Mouse (Mus musculus) heart, postnatal 14 days (tissue): ENCODE data around the gene Anks1b. TPM values are rescaled to one million over a fixed set of nuclear protein-coding genes. Genes with fewer than 3 reads are reported as not detected.

Source experiments
- DNase-seq, 2 experiments: peaks; one replicate each; pipeline ENCODE4 v3.0.0; 2021 to 2022
- intact Hi-C: fragments of 180-260 bp; cut with DNase I; formaldehyde crosslinking; loops from one replicate; pipeline ENCODE4 v1.15.1; 2025
- total RNA-seq, 2 experiments: library from RNA; stranded (reverse); gene quantifications; 2 replicates each; pipeline ENCODE4 v1.2.3; 2021

Anks1b gene
- total RNA-seq, 2 experiments from 2014 or later: 0.41 to 0.49 TPM

DNA sequence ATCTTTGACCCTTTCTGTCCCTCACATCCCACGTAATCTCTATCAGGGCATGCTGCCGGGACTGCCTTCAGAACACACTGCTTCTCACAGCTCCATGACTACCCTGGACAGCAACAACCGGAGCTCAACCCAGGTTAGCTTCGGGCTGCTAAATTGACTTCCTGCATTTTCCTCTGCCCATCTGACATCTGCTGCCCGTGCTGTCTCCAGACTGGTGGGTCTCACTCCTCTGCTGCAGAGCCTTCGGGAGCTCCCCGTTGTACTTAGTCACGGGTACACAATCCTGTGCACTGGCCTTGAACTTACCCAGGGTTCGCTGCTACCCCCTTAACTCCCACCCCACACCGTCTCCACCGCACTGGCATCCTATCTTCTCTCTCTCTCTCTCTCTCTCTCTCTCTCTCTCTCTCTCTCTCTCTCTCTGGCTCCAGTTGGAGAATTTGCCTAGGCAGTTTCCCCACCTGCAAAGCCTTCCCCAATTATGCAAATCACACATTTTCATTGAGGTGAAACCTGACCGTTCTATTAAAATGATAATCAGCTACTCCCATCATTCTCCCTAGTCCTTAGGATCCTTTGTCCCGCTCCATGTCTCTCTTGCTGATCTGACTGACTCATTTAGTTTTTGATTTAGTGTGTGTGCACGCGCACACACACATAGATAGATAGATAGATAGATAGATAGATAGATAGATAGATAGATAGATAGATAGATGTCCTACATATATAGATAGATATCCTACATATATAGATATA is 898.3 kb downstream of the Anks1b start:
- intact Hi-C loops: no loop called here
- DNase-seq: no peak

DNA sequence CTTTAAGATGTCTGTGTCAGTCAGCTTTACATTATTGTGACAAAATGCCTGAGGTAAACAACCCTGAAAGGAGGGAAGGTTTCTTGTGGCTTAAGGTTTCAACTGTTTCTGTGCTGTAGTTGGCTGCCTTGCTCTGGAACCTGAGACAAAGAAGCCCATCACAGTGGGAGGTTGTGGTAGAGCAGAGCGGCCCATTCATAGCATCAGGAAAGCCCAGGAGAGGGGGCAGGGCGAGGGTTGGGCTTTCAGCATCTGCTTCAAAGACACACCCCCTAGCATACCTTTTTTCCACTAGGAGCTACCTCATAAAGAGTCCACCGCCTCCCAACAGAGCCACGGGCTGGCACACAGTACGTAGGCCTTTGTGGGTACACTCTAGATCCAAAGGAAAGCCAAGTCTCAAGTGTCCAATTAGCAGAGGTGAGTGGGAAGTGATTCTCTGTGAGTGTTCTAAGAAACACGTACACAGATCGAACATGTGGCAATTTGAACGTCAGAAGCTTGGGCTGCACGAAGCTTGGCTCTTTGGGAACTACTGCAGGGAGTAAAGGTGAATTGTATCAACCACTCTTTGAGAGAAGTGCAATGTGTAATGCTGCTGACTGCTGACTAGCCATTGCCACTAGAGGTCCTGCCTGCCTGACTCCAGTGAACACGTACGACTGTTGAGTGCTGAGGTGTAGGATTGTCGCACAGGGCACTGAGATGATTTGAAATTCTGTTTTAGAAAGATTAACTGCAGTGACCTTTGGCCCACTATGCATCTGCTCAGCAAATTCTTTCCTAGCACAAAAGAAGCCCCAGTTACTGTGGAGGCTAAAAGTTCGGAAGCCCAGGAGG is 906.5 kb downstream of the Anks1b start:
- no peak for DNase-seq
- intact Hi-C loops: no loop called here

- intact Hi-C loops: no loop called here
- DNase-seq: no peak
Observed at GRCm38 (mm10) chr10:90784981-90785650, 911.8 kb downstream of the Anks1b start.

DNA sequence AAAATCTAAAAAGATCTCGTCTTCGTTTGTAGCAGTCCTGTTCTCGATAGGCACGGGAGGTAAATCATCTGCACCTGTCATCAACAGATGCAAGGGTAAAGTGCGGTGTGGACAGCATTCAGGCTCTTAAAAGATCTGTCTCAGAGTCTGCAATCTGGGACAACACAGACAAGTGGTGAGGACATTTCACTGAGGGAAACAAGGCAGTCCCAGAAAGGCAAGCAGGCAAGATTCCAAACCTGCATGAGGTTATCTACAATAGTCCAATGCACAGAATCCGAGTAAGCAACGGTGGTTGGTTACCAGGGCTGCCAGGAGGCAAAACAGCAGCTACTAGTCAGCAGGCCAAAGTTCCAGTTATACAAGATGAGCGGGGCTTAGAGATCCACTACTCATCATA is 912.4 kb downstream of the Anks1b start:
- intact Hi-C loops: no loop called here
- no peak for DNase-seq

DNA sequence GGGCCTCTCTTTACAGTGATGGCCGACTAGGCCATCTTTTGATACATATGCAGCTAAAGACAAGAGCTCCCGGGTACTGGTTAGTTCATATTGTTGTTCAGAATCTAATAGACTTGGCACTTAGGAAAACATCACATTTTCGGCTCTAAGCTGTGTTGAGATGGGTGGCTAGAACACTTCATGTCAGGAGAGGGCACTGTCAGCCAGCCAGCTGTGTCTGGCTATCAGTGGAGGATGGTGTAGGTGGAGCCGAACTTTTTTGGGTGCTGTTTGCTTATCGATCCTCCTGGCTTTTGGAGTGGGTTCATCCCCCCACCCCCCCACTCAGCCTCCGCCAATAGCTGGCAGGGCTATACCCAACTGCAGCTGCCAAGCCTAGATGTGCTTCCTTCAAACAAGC is 929.8 kb downstream of the Anks1b start:
- intact Hi-C loops: no loop called here

GRCm38 (mm10) chr10:90804602-90805095 is 931.3 kb downstream of the Anks1b start:
- DNase-seq: no peak

More for the DNA sequence above, 929.8 kb downstream of the Anks1b start:
- no peak for DNase-seq

GRCm38 (mm10) chr10:90808616-90809310 is 935.5 kb downstream of the Anks1b start:
- intact Hi-C loops: no loop called here

More at GRCm38 (mm10) chr10:90804602-90805095, 931.3 kb downstream of the Anks1b start:
- intact Hi-C loops: no loop called here

GRCm38 (mm10) chr10:90809911-90810590 is 936.7 kb downstream of the Anks1b start:
- intact Hi-C loops: no loop called here
- no peak for DNase-seq

More at GRCm38 (mm10) chr10:90808616-90809310, 935.5 kb downstream of the Anks1b start:
- DNase-seq: no peak

DNA sequence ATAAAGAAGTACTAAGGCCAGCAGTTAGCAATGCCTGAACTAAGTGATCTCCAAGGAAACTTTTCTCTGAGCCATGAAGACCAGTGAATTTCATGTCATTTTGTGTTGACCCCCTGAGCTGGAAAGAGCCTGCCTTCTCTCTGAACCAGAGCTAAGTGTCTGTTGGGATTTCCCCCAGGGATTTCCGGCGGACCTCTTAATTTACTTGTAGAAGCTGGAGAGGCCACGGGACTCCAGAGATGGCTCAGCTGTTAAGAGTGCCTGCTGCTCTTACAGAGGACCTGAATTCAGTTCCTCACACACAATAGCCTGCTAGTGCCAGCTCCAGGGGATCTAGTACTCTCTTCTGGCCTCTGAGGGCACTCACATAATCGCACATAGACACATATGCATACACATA is 938.1 kb downstream of the Anks1b start:
- no peak for DNase-seq
- intact Hi-C loops: no loop called here

DNA sequence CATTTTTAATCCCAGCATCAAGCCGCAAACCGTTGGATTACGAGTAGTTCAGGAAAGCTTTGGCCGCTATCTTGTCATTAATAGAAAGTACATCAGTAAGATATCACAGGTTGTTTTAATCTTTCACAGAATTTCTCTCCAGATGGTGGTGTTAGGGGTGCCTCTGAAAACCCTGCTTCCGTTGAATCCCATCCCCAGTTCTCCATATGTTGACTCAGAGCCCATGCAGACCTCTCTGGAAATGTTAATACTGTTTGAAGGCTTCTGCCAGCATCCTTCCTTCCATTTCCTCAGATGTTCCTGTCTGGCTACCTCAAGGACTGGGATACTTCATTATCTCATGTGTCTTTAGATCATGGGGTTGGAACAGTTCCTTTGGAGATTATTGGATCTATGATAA is 940.0 kb downstream of the Anks1b start:
- intact Hi-C loops: no loop called here
- DNase-seq: no peak

DNA sequence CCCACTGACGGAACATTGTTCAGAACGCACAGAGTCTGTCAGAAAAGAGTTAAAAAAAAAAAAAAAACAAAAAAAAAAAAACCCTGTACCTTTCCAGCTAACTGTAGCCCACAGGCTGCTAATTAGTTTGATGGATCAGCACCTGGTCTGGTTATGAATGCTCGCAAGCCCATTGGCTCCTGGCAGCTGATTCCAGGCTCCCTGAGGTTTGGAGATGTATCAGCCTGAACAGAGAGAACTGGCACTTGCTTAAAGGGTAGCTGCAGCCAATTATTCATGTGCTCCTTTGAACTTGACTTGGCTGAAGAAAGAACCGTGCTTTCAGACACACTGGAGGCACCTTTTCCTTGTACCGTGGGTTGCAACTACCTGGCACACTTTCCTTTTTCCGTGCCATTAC is 941.1 kb downstream of the Anks1b start:
- intact Hi-C loops: no loop called here
- no peak for DNase-seq

DNA sequence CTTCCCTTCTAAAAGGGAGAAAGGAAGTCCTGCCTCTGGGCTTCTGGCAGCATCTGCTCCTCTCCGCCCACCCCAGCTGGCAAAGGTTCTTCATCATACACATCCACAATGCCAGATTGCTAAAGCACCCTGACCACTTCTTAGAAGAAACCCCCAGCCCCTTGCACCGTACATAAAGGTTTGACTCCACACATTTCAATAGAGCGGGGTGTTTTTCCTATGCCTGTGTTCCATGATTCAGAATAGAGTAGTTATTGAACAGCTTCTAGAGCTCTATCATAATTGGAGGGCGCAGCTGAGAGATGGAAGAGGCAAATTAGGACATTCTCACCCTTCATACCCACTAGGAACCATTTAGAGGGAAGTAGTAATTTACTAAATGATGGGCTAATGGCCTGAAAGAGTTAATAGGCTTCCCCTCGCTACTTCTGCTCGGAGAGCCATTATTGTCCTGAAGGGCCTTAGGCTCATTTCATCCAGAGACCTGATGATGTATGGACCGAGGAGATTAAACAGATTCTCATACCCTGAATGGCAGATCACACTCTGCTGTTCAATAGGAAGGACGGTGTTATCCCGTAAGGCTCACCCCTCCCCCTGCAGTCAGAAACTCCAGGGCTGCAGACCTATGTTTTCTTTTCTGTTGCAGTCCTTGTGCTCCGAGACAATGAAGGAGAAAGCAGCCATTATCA is 945.1 kb downstream of the Anks1b start:
- intact Hi-C loops: no loop called here
- no peak for DNase-seq

DNA sequence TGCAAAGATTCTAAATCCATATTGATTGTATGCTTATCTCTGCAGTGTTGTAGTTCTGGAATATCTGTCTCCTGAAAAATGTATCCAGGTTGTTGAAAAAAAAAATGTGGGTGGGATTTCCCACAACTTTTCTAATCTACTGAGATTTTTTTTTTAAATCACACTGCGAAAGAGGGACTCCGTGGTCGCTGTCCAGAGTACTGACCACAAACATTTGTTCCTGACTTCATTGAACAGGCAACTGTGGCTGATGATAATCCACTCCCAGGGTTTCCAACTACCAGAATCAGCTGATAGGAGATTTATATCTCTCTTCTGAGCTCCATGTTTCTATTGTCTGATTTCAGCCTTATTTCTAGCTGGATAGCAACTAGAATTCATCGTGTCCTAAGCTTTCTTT is 950.1 kb downstream of the Anks1b start:
- DNase-seq: peak; percentile 6 to 31
- intact Hi-C loops: no loop called here

DNA sequence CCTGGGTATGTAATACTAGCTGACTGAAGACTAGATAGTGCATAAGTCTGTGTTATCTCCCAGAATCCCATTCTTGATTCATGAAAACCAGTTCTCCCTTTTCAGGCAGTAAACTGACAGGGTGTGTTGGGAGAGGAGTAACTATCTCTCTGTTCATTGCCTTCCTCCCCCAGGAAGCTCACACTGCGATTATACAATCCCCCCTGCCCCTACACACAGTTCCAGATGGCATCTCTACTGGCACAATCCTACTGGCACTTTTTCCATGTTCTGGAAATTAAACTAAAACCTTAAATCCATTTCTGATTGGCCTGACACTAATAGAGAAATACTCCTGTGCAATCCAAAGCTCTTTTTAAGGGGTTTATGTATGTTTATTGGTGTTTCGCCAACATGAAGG is 951.4 kb downstream of the Anks1b start:
- intact Hi-C loops: no loop called here

GRCm38 (mm10) chr10:90826939-90827338 is 953.6 kb downstream of the Anks1b start:
- DNase-seq: peak; percentile 29 to 55
- intact Hi-C loops: no loop called here

More for the DNA sequence above, 951.4 kb downstream of the Anks1b start:
- DNase-seq: no peak

- peak; percentile 6 to 7 for DNase-seq
- intact Hi-C loops: no loop called here
Observed at GRCm38 (mm10) chr10:90828581-90829393, 955.5 kb downstream of the Anks1b start.

DNA sequence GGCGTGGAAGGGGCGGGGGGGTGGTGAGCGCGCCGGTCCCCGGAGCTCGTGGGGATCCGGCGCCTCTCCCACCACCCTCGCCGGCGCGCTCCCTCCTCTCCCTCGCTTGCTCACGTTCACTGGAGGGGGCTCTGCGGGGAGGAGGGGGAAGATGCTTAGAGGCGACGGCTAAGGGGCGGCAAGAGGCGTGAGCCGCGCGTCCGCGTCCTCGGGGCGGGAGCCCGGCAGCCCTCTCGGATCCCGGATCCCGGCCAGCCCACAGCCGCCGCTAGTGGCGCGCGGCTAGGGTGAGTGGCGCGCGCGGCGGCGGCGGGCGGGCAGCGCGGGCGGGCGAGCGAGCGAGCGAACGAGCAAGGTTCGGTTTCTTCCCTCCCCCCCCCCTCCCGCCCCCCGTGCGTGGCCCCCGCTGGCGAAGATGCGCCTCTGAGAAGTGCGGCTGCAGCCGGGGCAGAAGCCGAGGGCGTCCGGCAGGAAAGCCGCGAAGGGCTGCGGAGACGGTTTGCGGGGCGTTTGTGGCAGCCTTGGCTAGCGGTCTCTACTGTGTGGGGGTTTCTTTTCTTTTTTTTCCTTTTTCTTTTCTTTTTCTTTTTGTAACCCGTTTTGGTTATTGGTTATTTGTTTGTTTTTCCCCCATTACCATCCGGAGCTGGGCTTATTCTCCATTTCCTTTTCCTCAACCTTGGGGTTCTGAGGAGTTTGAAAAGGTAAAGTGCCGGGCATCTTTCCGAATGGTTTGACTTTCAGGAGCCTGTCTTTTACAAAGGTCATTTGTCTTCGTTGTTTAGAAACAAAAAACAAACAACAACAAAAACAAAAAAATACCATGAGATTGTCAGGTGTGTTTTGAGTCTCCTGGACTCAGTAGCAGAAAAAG is 956.3 kb downstream of the Anks1b start:
- intact Hi-C loops: no loop called here
- DNase-seq: peak in 1 of 2 experiments; percentile 13
